Mouse (Mus musculus): ENCODE data around the gene Palm2. TPM values are rescaled to one million over a fixed set of nuclear protein-coding genes. Genes with fewer than 3 reads are reported as not detected.

The Palm2 gene
- total RNA-seq, 1 experiment: 1.8 TPM

- H3K9me3 ChIP-seq (ENCODE audit: control insufficient read depth, insufficient read depth, low read depth, low read length): no peaks in the 10 kb centered on the region
- H3K9ac ChIP-seq (ENCODE audit: insufficient read depth, low read depth, low read length, poor library complexity, severe bottlenecking): no peak overlapping the region
- in situ Hi-C loops (cut with MboI; ENCODE audit: low sequenced_read_pairs in 2 of 2, unreplicated experiment in 2 of 2): no loop called here
- no peak for TF ChIP-seq ZC3H11A (IDR thresholded peaks at IDR 0.05; ENCODE audit: borderline replicate concordance, low read depth, low read length)
- no peak for TF ChIP-seq ZNF384 (IDR thresholded peaks at IDR 0.05; ENCODE audit: low read depth, low read length)
- no peak for TF ChIP-seq HCFC1 (IDR thresholded peaks at IDR 0.05; ENCODE audit: borderline replicate concordance, insufficient read depth, low read length)
- TF ChIP-seq CHD2 (IDR thresholded peaks at IDR 0.05; ENCODE audit: low read depth, low read length): no peak
- TF ChIP-seq MAFK (IDR thresholded peaks at IDR 0.05; ENCODE audit: insufficient read depth, low read depth, low read length): no peak
- no peak for DNase-seq (ENCODE audit: low read depth, low spot score)
- H3K36me3 ChIP-seq (ENCODE audit: control insufficient read depth, insufficient read depth, low read length, poor library complexity, severe bottlenecking): no peaks in the 10 kb centered on the region
- H3K27ac ChIP-seq (ENCODE audit: insufficient read depth, low read depth, low read length, poor library complexity, severe bottlenecking): no peak overlapping the region
- H3K4me3 ChIP-seq (ENCODE audit: insufficient read depth in 1 of 2, low read depth in 1 of 2, low read length in 2 of 2, poor library complexity in 1 of 2, severe bottlenecking in 1 of 2): no peak overlapping the region
- no peaks in the 10 kb centered on the region for H3K4me1 ChIP-seq (ENCODE audit: control insufficient read depth in 2 of 2, insufficient read depth in 2 of 2, low read length in 2 of 2, poor library complexity in 1 of 2)
Measured at GRCm38 (mm10) chr4:57618743-57619142, 184.7 kb downstream of the Palm2 start.

DNA sequence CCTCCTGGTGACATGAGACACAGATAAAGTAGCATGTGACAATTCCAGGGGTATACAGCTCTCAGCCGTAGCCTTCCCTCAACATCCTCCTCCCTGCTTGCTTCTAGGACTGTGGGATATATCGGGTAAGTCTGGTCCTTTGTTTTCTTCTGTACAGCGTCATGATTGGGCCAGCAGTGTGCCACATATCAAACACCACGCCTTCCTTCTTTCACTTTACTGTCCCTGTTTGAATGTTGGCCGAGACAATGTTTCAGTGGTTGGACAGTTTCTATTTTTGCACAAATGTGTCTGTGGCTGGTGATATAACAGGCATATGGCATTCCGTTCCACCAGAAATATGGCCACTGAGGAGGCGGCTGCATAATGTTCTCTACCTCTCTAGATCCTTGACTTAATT is 188.8 kb downstream of the Palm2 start:
- H3K36me3 ChIP-seq (ENCODE audit: control insufficient read depth, insufficient read depth, low read length, poor library complexity, severe bottlenecking): no peaks in the 10 kb centered on the region
- H3K4me3 ChIP-seq (ENCODE audit: insufficient read depth in 1 of 2, low read depth in 1 of 2, low read length in 2 of 2, poor library complexity in 1 of 2, severe bottlenecking in 1 of 2): no peak overlapping the region
- DNase-seq (ENCODE audit: low read depth, low spot score): no peak
- no peaks in the 10 kb centered on the region for H3K4me1 ChIP-seq (ENCODE audit: control insufficient read depth in 2 of 2, insufficient read depth in 2 of 2, low read length in 2 of 2, poor library complexity in 1 of 2)
- TF ChIP-seq ZC3H11A (IDR thresholded peaks at IDR 0.05; ENCODE audit: borderline replicate concordance, low read depth, low read length) (no peak), HCFC1 (IDR thresholded peaks at IDR 0.05; ENCODE audit: borderline replicate concordance, insufficient read depth, low read length) (no peak), MAFK (IDR thresholded peaks at IDR 0.05; ENCODE audit: insufficient read depth, low read depth, low read length) (no peak), ZNF384 (IDR thresholded peaks at IDR 0.05; ENCODE audit: low read depth, low read length) (no peak), CHD2 (IDR thresholded peaks at IDR 0.05; ENCODE audit: low read depth, low read length) (no peak)
- no peaks in the 10 kb centered on the region for H3K9me3 ChIP-seq (ENCODE audit: control insufficient read depth, insufficient read depth, low read depth, low read length)
- H3K27ac ChIP-seq (ENCODE audit: insufficient read depth, low read depth, low read length, poor library complexity, severe bottlenecking): no peak overlapping the region
- in situ Hi-C loops (cut with MboI; ENCODE audit: low sequenced_read_pairs in 2 of 2, unreplicated experiment in 2 of 2): no loop called here
- no peak overlapping the region for H3K9ac ChIP-seq (ENCODE audit: insufficient read depth, low read depth, low read length, poor library complexity, severe bottlenecking)

DNA sequence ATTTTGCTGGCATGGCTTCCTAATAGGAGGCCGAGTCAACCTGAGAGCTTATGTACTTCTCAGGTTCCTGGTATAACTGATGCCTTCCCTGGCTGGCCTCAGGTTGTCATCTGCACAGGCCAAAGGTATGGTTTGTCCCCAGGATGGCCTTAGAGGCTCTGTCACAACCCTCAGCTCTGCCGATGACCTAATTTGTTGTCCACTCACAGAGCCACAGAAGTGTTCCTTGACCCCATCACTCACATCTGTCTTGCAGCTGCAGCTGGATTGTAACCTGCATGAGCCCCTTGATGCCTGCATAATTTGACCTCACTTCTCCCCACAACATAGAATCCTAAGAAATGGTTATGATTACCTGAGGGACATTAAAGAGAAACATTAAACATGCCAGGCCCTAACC is 190.8 kb downstream of the Palm2 start:
- no peak for DNase-seq (ENCODE audit: low read depth, low spot score)
- TF ChIP-seq HCFC1 (IDR thresholded peaks at IDR 0.05; ENCODE audit: borderline replicate concordance, insufficient read depth, low read length) (no peak), ZNF384 (IDR thresholded peaks at IDR 0.05; ENCODE audit: low read depth, low read length) (no peak), ZC3H11A (IDR thresholded peaks at IDR 0.05; ENCODE audit: borderline replicate concordance, low read depth, low read length) (no peak)

GRCm38 (mm10) chr4:57625306-57625705 is 191.3 kb downstream of the Palm2 start:
- Histone ChIP-seq H3K4me1 (ENCODE audit: control insufficient read depth in 2 of 2, insufficient read depth in 2 of 2, low read length in 2 of 2, poor library complexity in 1 of 2) (no peaks in the 10 kb centered on the region), H3K9me3 (ENCODE audit: control insufficient read depth, insufficient read depth, low read depth, low read length) (no peaks in the 10 kb centered on the region), H3K36me3 (ENCODE audit: control insufficient read depth, insufficient read depth, low read length, poor library complexity, severe bottlenecking) (no peaks in the 10 kb centered on the region), H3K27ac (ENCODE audit: insufficient read depth, low read depth, low read length, poor library complexity, severe bottlenecking) (no peak overlapping the region), H3K4me3 (ENCODE audit: insufficient read depth in 1 of 2, low read depth in 1 of 2, low read length in 2 of 2, poor library complexity in 1 of 2, severe bottlenecking in 1 of 2) (no peak overlapping the region), H3K9ac (ENCODE audit: insufficient read depth, low read depth, low read length, poor library complexity, severe bottlenecking) (no peak overlapping the region)
- TF ChIP-seq HCFC1 (IDR thresholded peaks at IDR 0.05; ENCODE audit: borderline replicate concordance, insufficient read depth, low read length) (no peak), ZC3H11A (IDR thresholded peaks at IDR 0.05; ENCODE audit: borderline replicate concordance, low read depth, low read length) (no peak), MAFK (IDR thresholded peaks at IDR 0.05; ENCODE audit: insufficient read depth, low read depth, low read length) (no peak), CHD2 (IDR thresholded peaks at IDR 0.05; ENCODE audit: low read depth, low read length) (no peak), ZNF384 (IDR thresholded peaks at IDR 0.05; ENCODE audit: low read depth, low read length) (no peak)
- in situ Hi-C loops (cut with MboI; ENCODE audit: low sequenced_read_pairs in 2 of 2, unreplicated experiment in 2 of 2): no loop called here
- DNase-seq (ENCODE audit: low read depth, low spot score): no peak

More for the DNA sequence above, 190.8 kb downstream of the Palm2 start:
- Histone ChIP-seq H3K36me3 (ENCODE audit: control insufficient read depth, insufficient read depth, low read length, poor library complexity, severe bottlenecking) (no peaks in the 10 kb centered on the region), H3K27ac (ENCODE audit: insufficient read depth, low read depth, low read length, poor library complexity, severe bottlenecking) (no peak overlapping the region), H3K9ac (ENCODE audit: insufficient read depth, low read depth, low read length, poor library complexity, severe bottlenecking) (no peak overlapping the region), H3K4me3 (ENCODE audit: insufficient read depth in 1 of 2, low read depth in 1 of 2, low read length in 2 of 2, poor library complexity in 1 of 2, severe bottlenecking in 1 of 2) (no peak overlapping the region), H3K4me1 (ENCODE audit: control insufficient read depth in 2 of 2, insufficient read depth in 2 of 2, low read length in 2 of 2, poor library complexity in 1 of 2) (no peaks in the 10 kb centered on the region), H3K9me3 (ENCODE audit: control insufficient read depth, insufficient read depth, low read depth, low read length) (no peaks in the 10 kb centered on the region)
- in situ Hi-C loops (cut with MboI; ENCODE audit: low sequenced_read_pairs in 2 of 2, unreplicated experiment in 2 of 2): no loop called here

DNA sequence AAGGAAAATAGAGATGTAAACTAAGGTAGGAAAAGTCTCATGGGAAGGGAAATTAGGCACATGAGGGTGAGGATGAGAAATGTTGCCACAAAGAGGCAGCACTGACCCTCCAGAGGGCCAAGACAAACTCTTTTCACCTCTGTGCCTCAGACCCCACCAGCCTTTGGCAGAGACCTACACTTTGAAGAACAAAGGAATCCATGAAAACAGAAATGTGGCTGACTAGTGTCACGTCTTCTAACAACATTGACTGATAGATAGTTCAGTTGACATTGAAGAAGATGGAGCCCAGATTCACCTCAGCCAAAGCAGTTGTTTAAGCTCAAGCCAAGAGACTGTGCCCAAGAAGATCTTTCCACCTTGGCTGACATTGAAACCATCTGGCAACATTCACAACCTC is 191.7 kb downstream of the Palm2 start:
- no peak overlapping the region for H3K27ac ChIP-seq (ENCODE audit: insufficient read depth, low read depth, low read length, poor library complexity, severe bottlenecking)
- no peak for DNase-seq (ENCODE audit: low read depth, low spot score)
- H3K36me3 ChIP-seq (ENCODE audit: control insufficient read depth, insufficient read depth, low read length, poor library complexity, severe bottlenecking): no peaks in the 10 kb centered on the region
- in situ Hi-C loops (cut with MboI; ENCODE audit: low sequenced_read_pairs in 2 of 2, unreplicated experiment in 2 of 2): no loop called here
- TF ChIP-seq HCFC1 (IDR thresholded peaks at IDR 0.05; ENCODE audit: borderline replicate concordance, insufficient read depth, low read length) (no peak), ZNF384 (IDR thresholded peaks at IDR 0.05; ENCODE audit: low read depth, low read length) (no peak), MAFK (IDR thresholded peaks at IDR 0.05; ENCODE audit: insufficient read depth, low read depth, low read length) (no peak), CHD2 (IDR thresholded peaks at IDR 0.05; ENCODE audit: low read depth, low read length) (no peak), ZC3H11A (IDR thresholded peaks at IDR 0.05; ENCODE audit: borderline replicate concordance, low read depth, low read length) (no peak)
- no peaks in the 10 kb centered on the region for H3K9me3 ChIP-seq (ENCODE audit: control insufficient read depth, insufficient read depth, low read depth, low read length)
- no peak overlapping the region for H3K9ac ChIP-seq (ENCODE audit: insufficient read depth, low read depth, low read length, poor library complexity, severe bottlenecking)
- H3K4me1 ChIP-seq (ENCODE audit: control insufficient read depth in 2 of 2, insufficient read depth in 2 of 2, low read length in 2 of 2, poor library complexity in 1 of 2): no peaks in the 10 kb centered on the region
- H3K4me3 ChIP-seq (ENCODE audit: insufficient read depth in 1 of 2, low read depth in 1 of 2, low read length in 2 of 2, poor library complexity in 1 of 2, severe bottlenecking in 1 of 2): no peak overlapping the region
